Mouse (Mus musculus): ENCODE data around the gene Grik4.
"Not testable (repeated sequence)": the region's sequence is repeated elsewhere in the genome, so short reads cannot be mapped to it uniquely, and the experiment has no call there.

The Grik4 gene

GRCm38 (mm10) chr9:42786882-42787281 lies 157.4 kb downstream of the Grik4 start:
- no peak overlapping the region for H3K4me3 ChIP-seq (replicated peaks; ENCODE audit: low read length)
- peaks cover 13% of the 10 kb centered on the region for H3K9me3 ChIP-seq (ENCODE audit: low read length)
- peaks cover 3% of the 10 kb centered on the region; the same call in 1 of the 2 replicates for H3K4me1 ChIP-seq (replicated peaks; ENCODE audit: low read depth, low read length)
- H3K27me3 ChIP-seq (ENCODE audit: insufficient read depth, low read length), result no peaks in the 10 kb centered on the region
- TF ChIP-seq NANOG (IDR thresholded peaks at IDR 0.05; ENCODE audit: borderline replicate concordance, low read length) (no peak), POU5F1 (IDR thresholded peaks at IDR 0.05; ENCODE audit: borderline replicate concordance, low read length) (no peak), CTCF (conservative IDR thresholded peaks at IDR 0.05; ENCODE audit: low read length) (no peak)
- H3K36me3 ChIP-seq (ENCODE audit: insufficient read depth, low read length), result no peaks in the 10 kb centered on the region

GRCm38 (mm10) chr9:42786286-42786685 lies 158.0 kb downstream of the Grik4 start:
- Histone ChIP-seq H3K9me3 (ENCODE audit: low read length) (peaks cover 19% of the 10 kb centered on the region), H3K36me3 (ENCODE audit: insufficient read depth, low read length) (no peaks in the 10 kb centered on the region), H3K27me3 (ENCODE audit: insufficient read depth, low read length) (no peaks in the 10 kb centered on the region), H3K4me1 (replicated peaks; ENCODE audit: low read depth, low read length) (peaks cover under 1% of the 10 kb centered on the region; the same call in 1 of the 2 replicates), H3K4me3 (replicated peaks; ENCODE audit: low read length) (no peak overlapping the region)
- TF ChIP-seq CTCF (conservative IDR thresholded peaks at IDR 0.05; ENCODE audit: low read length) (no peak), POU5F1 (IDR thresholded peaks at IDR 0.05; ENCODE audit: borderline replicate concordance, low read length) (no peak), NANOG (IDR thresholded peaks at IDR 0.05; ENCODE audit: borderline replicate concordance, low read length) (no peak)

- H3K9me3 ChIP-seq (ENCODE audit: low read length), result peaks cover 25% of the 10 kb centered on the region
- no peak overlapping the region for H3K4me3 ChIP-seq (replicated peaks; ENCODE audit: low read length)
- H3K36me3 ChIP-seq (ENCODE audit: insufficient read depth, low read length), result no peaks in the 10 kb centered on the region
- no peaks in the 10 kb centered on the region for H3K27me3 ChIP-seq (ENCODE audit: insufficient read depth, low read length)
- TF ChIP-seq POU5F1 (IDR thresholded peaks at IDR 0.05; ENCODE audit: borderline replicate concordance, low read length) (no peak), CTCF (conservative IDR thresholded peaks at IDR 0.05; ENCODE audit: low read length) (no peak), NANOG (IDR thresholded peaks at IDR 0.05; ENCODE audit: borderline replicate concordance, low read length) (no peak)
- H3K4me1 ChIP-seq (replicated peaks; ENCODE audit: low read depth, low read length), result no peaks in the 10 kb centered on the region
Observed at GRCm38 (mm10) chr9:42785173-42785830, 159.0 kb downstream of the Grik4 start.

GRCm38 (mm10) chr9:42783248-42783903 lies 160.9 kb downstream of the Grik4 start:
- TF ChIP-seq CTCF (conservative IDR thresholded peaks at IDR 0.05; ENCODE audit: low read length) (no peak), NANOG (IDR thresholded peaks at IDR 0.05; ENCODE audit: borderline replicate concordance, low read length) (no peak), POU5F1 (IDR thresholded peaks at IDR 0.05; ENCODE audit: borderline replicate concordance, low read length) (no peak)
- Histone ChIP-seq H3K9me3 (ENCODE audit: low read length) (peaks cover 26% of the 10 kb centered on the region), H3K36me3 (ENCODE audit: insufficient read depth, low read length) (no peaks in the 10 kb centered on the region), H3K4me1 (replicated peaks; ENCODE audit: low read depth, low read length) (no peaks in the 10 kb centered on the region), H3K27me3 (ENCODE audit: insufficient read depth, low read length) (no peaks in the 10 kb centered on the region), H3K4me3 (replicated peaks; ENCODE audit: low read length) (no peak overlapping the region)

- H3K27me3 ChIP-seq (ENCODE audit: insufficient read depth, low read length); H3K4me3 ChIP-seq (replicated peaks; ENCODE audit: low read length); H3K36me3 ChIP-seq (ENCODE audit: insufficient read depth, low read length); H3K4me1 ChIP-seq (replicated peaks; ENCODE audit: low read depth, low read length): not testable (repeated sequence)
- peaks cover 26% of the 10 kb centered on the region for H3K9me3 ChIP-seq (ENCODE audit: low read length)
Observed at GRCm38 (mm10) chr9:42778471-42779263, 165.6 kb downstream of the Grik4 start.

GRCm38 (mm10) chr9:42777913-42778312 lies 166.4 kb downstream of the Grik4 start:
- Histone ChIP-seq H3K36me3 (ENCODE audit: insufficient read depth, low read length) (no peaks in the 10 kb centered on the region), H3K4me1 (replicated peaks; ENCODE audit: low read depth, low read length) (peaks cover 6% of the 10 kb centered on the region; the same call in 1 of the 2 replicates)

GRCm38 (mm10) chr9:42776804-42777203 lies 167.5 kb downstream of the Grik4 start:
- H3K9me3 ChIP-seq (ENCODE audit: low read length), result peaks cover 20% of the 10 kb centered on the region
- H3K36me3 ChIP-seq (ENCODE audit: insufficient read depth, low read length), result no peaks in the 10 kb centered on the region
- peaks cover 6% of the 10 kb centered on the region; the same call in 1 of the 2 replicates for H3K4me1 ChIP-seq (replicated peaks; ENCODE audit: low read depth, low read length)
- no peak for TF ChIP-seq CTCF (conservative IDR thresholded peaks at IDR 0.05; ENCODE audit: low read length)
- no peak for TF ChIP-seq POU5F1 (IDR thresholded peaks at IDR 0.05; ENCODE audit: borderline replicate concordance, low read length)
- TF ChIP-seq NANOG (IDR thresholded peaks at IDR 0.05; ENCODE audit: borderline replicate concordance, low read length), result no peak
- H3K27me3 ChIP-seq (ENCODE audit: insufficient read depth, low read length), result no peaks in the 10 kb centered on the region
- H3K4me3 ChIP-seq (replicated peaks; ENCODE audit: low read length), result no peak overlapping the region

More at GRCm38 (mm10) chr9:42777913-42778312, 166.4 kb downstream of the Grik4 start:
- no peak for TF ChIP-seq POU5F1 (IDR thresholded peaks at IDR 0.05; ENCODE audit: borderline replicate concordance, low read length)
- peaks cover 26% of the 10 kb centered on the region for H3K9me3 ChIP-seq (ENCODE audit: low read length)
- no peak overlapping the region for H3K4me3 ChIP-seq (replicated peaks; ENCODE audit: low read length)
- H3K27me3 ChIP-seq (ENCODE audit: insufficient read depth, low read length), result no peaks in the 10 kb centered on the region

GRCm38 (mm10) chr9:42764823-42765560 lies 179.3 kb downstream of the Grik4 start:
- peaks cover 19% of the 10 kb centered on the region for H3K4me1 ChIP-seq (replicated peaks; ENCODE audit: low read depth, low read length)
- H3K9me3 ChIP-seq (ENCODE audit: low read length), result no peaks in the 10 kb centered on the region
- TF ChIP-seq POU5F1 (IDR thresholded peaks at IDR 0.05; ENCODE audit: borderline replicate concordance, low read length) (no peak), CTCF (conservative IDR thresholded peaks at IDR 0.05; ENCODE audit: low read length) (no peak), NANOG (IDR thresholded peaks at IDR 0.05; ENCODE audit: borderline replicate concordance, low read length) (no peak)
- peaks cover 5% of the 10 kb centered on the region; the same call in 1 of the 2 replicates for H3K27me3 ChIP-seq (ENCODE audit: insufficient read depth, low read length)
- no peaks in the 10 kb centered on the region for H3K36me3 ChIP-seq (ENCODE audit: insufficient read depth, low read length)
- no peak overlapping the region for H3K4me3 ChIP-seq (replicated peaks; ENCODE audit: low read length)

Data from E14TG2a.4 (cell line).